Mouse (Mus musculus): ENCODE measurements around the gene Fbxl17.

DNA sequence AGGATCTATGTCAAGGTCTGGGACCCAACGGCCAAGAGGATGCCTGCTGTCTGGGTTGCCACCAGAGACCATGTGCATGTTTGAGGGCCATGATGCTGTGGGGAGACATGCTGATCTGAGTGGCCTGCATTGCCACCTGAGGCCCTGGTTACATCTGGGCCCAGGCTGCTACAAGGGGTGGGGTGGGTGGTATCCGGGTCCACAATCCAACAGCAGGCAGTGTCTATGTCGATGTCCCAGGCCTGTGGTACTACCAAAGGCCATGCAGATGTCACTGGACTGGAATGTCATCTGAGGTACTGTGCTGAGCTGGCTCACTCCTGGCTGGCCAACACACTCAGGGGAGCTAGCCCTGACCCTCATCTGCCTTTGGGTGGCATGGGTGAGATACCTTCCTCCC, 257.1 kb downstream of the Fbxl17 start:
- TF ChIP-seq CTCF (IDR thresholded peaks at IDR 0.05; ENCODE audit: extremely low read depth, insufficient read length, insufficient replicate concordance, low read depth, low read length), result no peak
- TF ChIP-seq POLR2A (IDR thresholded peaks at IDR 0.05; ENCODE audit: low read depth, low read length), result no peak

Data from small intestine, adult 2 months (tissue).